In the genomic region with DNA sequence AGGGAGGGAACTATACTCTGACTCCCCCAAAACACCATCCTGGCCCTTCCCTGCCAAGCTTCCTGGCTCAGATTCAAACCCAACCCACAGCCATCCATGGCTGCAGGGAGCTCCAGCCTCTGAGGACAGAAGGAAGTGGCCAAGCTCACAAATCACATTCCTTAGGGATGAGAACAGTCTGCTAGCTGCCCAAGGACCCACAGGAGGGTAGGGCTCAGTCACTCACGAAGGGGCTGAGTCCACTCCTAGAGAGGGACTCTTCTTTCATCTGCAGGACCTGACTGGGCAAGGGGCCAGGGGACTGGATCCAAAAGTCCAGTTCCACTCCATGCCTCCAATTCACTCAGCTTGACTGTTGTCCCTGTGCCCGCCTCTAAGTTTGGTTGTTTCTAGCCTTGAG, we compare ENCODE assay signal across 7 mouse cellular contexts. TPM values are rescaled to one million over a fixed set of nuclear protein-coding genes. Genes with fewer than 3 reads are reported as not detected.
DNase-seq lines count a peak whose midpoint lies in the region; ATAC-seq and TF ChIP-seq lines count a peak whose summit lies in the region.

No protein-coding gene starts in this region.

- H3K4me1 ChIP-seq in liver, embryonic 12.5 days: peaks cover 53% of the 10 kb centered on the region
- peaks cover 17% of the 10 kb centered on the region for H3K4me1 ChIP-seq in testis, adult 2 months (ENCODE audit: control insufficient read depth, insufficient read depth, low read length)

- intact Hi-C loops in heart, postnatal 10 days (cut with DNase I): no loop called here

- 50% methylated on average over 2 of the region's 2 CpGs for WGBS in liver, embryonic 12.5 days (ENCODE audit: insufficient replicate concordance)

- no peak overlapping the region for H3K9ac ChIP-seq in liver, embryonic 12.5 days

- no peak overlapping the region for H3K4me3 ChIP-seq in liver, embryonic 12.5 days
- H3K4me3 ChIP-seq in testis, adult 2 months (ENCODE audit: control insufficient read depth, low read depth, low read length): no peak overlapping the region

- H3K4me2 ChIP-seq in liver, embryonic 12.5 days: no peak overlapping the region

- peaks cover 28% of the 10 kb centered on the region for H3K27me3 ChIP-seq in liver, embryonic 12.5 days (replicated peaks)
- H3K27me3 ChIP-seq in testis, adult 2 months (ENCODE audit: control insufficient read depth, insufficient read depth, low read length): no peaks in the 10 kb centered on the region; the same call in 1 of the 2 replicates

- peak overlapping the region; percentile 42; the same call in 1 of the 2 replicates for H3K27ac ChIP-seq in liver, embryonic 12.5 days
- H3K27ac ChIP-seq in testis, adult 2 months (ENCODE audit: control insufficient read depth, insufficient read depth, low read depth, low read length): peak overlapping the region; percentile 90

- TF ChIP-seq CTCF in testis, adult 2 months (IDR thresholded peaks at IDR 0.05; ENCODE audit: control insufficient read depth, insufficient read depth, insufficient replicate concordance, low read depth, low read length): no peak

- DNase-seq in thymus, postnatal 4 days: peak; percentile 18
- DNase-seq in thymus, postnatal 14 days: no peak
- peak; percentile 79 to 83 for DNase-seq in cerebellum, postnatal 14 days
- DNase-seq in heart, postnatal 10 days: peak; percentile 82 to 85

- H3K9me3 ChIP-seq in liver, embryonic 12.5 days (replicated peaks): no peaks in the 10 kb centered on the region

- TF ChIP-seq POLR2A in testis, adult 2 months (IDR thresholded peaks at IDR 0.05; ENCODE audit: control insufficient read depth, low read depth, low read length): no peak

- no peaks in the 10 kb centered on the region for H3K36me3 ChIP-seq in liver, embryonic 12.5 days
- H3K36me3 ChIP-seq in testis, adult 2 months (ENCODE audit: control insufficient read depth, insufficient read depth, low read length): no peaks in the 10 kb centered on the region

- ATAC-seq in liver, embryonic 12.5 days: no peak
- no peak for ATAC-seq in granulocyte monocyte progenitor cell, adult 5-6 weeks (replicated peaks; ENCODE audit: poor library complexity, severe bottlenecking)

RNA-seq across cellular contexts. Expression of a gene that starts 8.0 kb away (rescaled TPM):
- 10 to 100 TPM; 15.3 to 18.4 TPM for total RNA-seq in heart, postnatal 10 days (2021)
- polyA plus RNA-seq in liver, embryonic 12.5 days (2016; fragmentation: Nextera tagmentation; extraction: Ambion mirVana): 7.3 and 7.5 TPM in 2 replicates
- polyA plus RNA-seq in testis, adult 2 months (2012; rRNA removed): 3.4 TPM in 2 replicates
- total RNA-seq in granulocyte monocyte progenitor cell, adult 5-6 weeks (2014; fragmentation: Nextera tagmentation): 37.5 and 41.7 TPM in 2 replicates
- total RNA-seq in granulocyte monocyte progenitor cell, adult 5-6 weeks (2017): 41.3 and 55.9 TPM in 2 replicates

RNA-seq across cellular contexts. Expression of a gene that starts 11.2 kb away (rescaled TPM):
- under 1 TPM in 1 of 2 experiments, not detected in 1; 0.30 TPM for total RNA-seq in heart, postnatal 10 days (2021)
- polyA plus RNA-seq in liver, embryonic 12.5 days (2016; fragmentation: Nextera tagmentation; extraction: Ambion mirVana): 0.13 TPM in 1 of 2 replicates, not detected in the other
- not detected in 2 replicates for polyA plus RNA-seq in testis, adult 2 months (2012; rRNA removed)
- total RNA-seq in granulocyte monocyte progenitor cell, adult 5-6 weeks (2014; fragmentation: Nextera tagmentation): 2.5 and 4.8 TPM in 2 replicates
- total RNA-seq in granulocyte monocyte progenitor cell, adult 5-6 weeks (2017): not detected in 2 replicates

RNA-seq across cellular contexts. Expression of a gene that starts 41.2 kb away (rescaled TPM):
- not detected for total RNA-seq in heart, postnatal 10 days (2021)
- not detected in 2 replicates for polyA plus RNA-seq in liver, embryonic 12.5 days (2016; fragmentation: Nextera tagmentation; extraction: Ambion mirVana)
- 0.23 and 0.27 TPM in 2 replicates for polyA plus RNA-seq in testis, adult 2 months (2012; rRNA removed)
- total RNA-seq in granulocyte monocyte progenitor cell, adult 5-6 weeks (2014; fragmentation: Nextera tagmentation): not detected in 2 replicates
- not detected in 2 replicates for total RNA-seq in granulocyte monocyte progenitor cell, adult 5-6 weeks (2017)

RNA-seq across cellular contexts. Expression of a gene that starts 54.7 kb away (rescaled TPM):
- 10 to 100 TPM in 1 of 2 experiments, 1 to 10 TPM in 1; 10.0 to 11.2 TPM for total RNA-seq in heart, postnatal 10 days (2021)
- 25.6 TPM in 2 replicates for polyA plus RNA-seq in liver, embryonic 12.5 days (2016; fragmentation: Nextera tagmentation; extraction: Ambion mirVana)
- 3.0 and 3.2 TPM in 2 replicates for polyA plus RNA-seq in testis, adult 2 months (2012; rRNA removed)
- 58.0 and 59.9 TPM in 2 replicates for total RNA-seq in granulocyte monocyte progenitor cell, adult 5-6 weeks (2014; fragmentation: Nextera tagmentation)
- 67.4 and 85.2 TPM in 2 replicates for total RNA-seq in granulocyte monocyte progenitor cell, adult 5-6 weeks (2017)
